Mouse (Mus musculus) cerebellum, adult 18-20 months (tissue): ENCODE measurements around the gene Cep41.

ENCODE experiments used
- DNase-seq, 2 experiments: peaks; one replicate each; pipeline ENCODE4 v3.0.0; 2021

Cep41 gene

DNA sequence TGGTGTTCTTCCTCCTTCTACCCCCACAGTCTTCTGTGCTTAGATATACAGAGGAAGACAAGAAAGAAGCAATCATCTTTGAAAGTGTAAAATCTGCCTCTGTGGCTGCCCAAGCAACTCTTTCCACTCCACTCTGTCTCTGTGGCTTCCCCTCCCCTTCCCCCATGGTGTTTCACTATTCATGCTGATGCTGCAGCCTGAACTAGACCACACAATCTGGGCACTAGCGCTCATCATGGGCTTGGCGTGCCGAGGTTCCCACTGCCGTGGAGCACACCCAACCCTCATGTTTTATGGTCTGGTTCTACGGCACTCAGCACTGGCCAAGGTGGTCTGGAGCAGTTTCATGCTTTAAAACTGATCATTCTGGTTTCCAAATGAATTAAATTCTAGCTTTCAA lies 21.9 kb downstream of the Cep41 start:
- DNase-seq: no peak

DNA sequence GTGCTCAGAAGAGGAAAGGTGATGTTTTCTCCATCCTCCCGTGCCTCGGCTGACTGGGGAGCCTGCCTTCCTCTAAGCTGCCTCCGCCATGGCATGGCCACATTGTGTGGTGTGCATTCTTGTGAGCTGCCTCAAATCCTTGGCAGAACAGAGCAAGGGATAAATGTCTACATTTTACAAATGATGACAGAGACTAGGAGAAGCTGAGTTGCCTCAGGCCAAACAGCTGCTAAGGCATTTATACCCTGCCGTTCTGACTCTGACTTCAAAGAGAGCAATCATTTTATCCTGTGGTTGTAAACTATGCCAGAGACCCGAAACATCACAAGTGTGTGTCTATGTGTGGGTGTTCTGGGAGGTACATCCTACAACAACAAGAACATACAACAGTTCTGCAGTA lies 26.0 kb downstream of the Cep41 start:
- DNase-seq: no peak

DNA sequence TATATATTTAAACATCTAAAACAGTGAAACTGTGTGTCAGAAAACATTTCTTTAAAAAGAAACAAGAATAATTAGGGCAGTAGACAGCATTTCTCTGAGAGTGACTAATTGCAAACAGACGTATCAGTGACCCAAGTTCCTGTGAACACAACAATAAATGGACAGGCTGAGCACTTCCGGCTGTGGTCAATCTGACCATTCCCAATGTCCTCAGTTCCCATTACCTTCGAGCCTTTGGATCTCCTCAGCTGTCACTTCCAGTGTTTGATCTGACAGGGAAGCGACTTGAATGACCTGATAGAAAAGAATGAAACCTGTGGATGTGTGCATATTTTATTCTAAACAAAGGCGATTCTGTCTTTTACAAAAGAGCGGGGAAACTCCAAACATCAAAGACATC lies 27.5 kb downstream of the Cep41 start:
- DNase-seq: no peak

DNA sequence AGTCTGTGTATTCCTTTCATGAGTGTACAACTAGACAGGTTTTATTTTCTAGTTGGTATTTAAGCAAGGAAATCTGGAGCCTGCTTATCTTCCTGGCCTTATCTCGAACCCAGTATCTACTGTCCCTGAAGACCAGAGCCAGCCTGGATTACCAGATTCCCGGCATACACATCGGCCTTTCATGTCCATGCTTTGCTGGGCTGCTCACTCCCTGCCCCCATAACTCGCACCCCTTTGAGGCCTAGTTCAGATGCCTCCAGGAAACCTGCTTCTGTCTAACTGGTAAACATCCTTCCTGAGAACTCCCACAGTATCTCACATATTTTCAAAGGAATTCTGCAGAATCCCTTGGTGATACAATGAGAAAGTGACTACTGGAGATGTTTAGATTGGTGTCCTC lies 28.3 kb downstream of the Cep41 start:
- DNase-seq: no peak

DNA sequence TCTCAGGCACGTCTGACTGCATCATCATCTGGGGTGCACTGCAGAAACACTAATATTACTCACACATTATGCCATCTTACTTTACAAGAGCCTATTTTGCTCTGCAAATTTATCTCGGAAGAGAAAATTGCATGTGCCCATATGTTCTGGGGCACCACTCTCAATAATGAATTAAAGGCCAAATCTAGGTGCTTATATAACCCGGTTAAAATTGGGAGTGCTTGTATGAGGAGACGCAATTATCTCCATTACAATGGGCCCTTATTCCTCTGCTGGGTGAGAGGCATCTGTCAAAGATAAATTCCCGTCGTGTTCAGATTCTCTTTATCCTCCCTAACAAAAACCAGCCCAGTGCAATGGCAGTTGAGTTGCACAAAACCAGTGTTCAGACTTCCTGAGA lies 28.8 kb downstream of the Cep41 start:
- no peak for DNase-seq

DNA sequence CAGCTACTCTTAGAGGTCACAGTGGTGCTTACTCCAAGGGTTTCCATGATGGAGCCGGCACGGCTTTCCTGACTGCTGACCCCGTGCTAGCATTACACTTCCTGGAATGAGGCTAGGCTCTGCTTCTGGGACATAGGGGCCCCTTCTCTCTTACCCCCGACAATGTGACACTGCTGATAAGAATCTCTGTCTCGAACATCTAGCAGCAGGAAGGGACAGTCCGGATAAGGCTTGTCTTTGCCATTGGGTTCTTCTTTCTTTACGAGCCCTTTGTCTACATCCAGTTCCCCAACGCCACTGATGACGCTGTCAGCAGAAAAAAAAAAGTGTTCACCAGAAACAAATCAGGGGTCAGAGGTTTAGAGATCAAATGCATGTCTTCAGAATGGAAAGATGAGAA lies 34.9 kb downstream of the Cep41 start:
- no peak for DNase-seq

DNA sequence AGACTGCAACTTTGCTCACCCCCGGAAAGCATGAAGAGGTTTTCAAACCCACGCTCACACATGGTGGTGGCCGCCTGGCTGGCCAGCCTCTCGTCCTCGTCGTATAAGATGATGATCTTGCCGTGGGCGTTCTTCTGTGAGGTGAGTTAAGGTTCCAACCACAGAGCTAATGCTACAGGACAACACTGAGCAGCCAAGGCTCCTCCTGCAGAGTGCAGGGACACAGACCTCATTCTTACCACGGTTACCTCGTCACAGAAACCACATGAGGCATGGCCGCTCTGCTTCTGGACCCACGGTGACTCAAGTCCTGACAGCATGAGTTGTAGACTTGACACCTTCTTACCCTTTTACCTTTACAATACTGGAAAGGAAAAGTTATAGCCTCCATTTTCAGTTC lies 36.3 kb downstream of the Cep41 start:
- DNase-seq: no peak

DNA sequence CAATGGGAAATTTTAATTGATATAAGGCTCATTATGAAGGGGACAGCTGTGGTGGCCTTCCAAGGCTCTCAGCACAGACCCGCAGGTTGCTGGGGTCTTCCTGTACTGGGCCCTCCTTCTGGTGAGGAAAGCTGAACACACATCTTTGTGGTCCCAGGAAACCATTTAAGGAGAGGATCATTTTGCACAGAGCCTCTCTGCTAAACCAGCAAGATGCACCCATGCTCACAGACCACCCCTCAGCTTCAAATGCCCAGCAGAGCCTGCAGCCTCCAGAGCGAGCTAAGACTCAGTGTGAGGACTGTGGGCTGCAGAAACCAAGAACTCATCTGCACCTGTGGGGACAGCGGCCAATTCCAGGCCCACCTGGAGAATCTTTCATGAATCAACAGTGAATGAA lies 38.6 kb downstream of the Cep41 start:
- no peak for DNase-seq

DNA sequence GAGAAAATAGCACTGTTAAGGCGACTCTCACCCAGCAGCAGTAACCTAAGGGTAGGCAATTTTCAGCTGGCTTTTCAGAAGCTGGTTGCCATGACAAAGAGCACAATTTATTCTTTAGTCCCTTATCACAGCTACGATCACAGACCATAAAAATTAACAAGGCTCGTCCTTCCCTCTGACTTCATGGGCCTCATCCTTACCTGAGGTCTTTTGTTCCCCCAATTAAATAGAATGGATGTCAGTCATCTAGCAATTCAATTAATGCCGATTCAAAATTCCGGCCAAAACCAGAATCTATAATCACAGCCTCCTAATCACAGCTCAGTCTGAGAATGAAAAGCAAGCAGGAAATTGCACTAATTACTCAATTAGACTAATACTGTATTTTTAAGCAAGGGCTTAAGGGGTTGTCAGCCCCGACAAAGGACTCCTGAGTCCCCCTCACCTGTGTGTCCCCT lies 39.1 kb downstream of the Cep41 start:
- no peak for DNase-seq

DNA sequence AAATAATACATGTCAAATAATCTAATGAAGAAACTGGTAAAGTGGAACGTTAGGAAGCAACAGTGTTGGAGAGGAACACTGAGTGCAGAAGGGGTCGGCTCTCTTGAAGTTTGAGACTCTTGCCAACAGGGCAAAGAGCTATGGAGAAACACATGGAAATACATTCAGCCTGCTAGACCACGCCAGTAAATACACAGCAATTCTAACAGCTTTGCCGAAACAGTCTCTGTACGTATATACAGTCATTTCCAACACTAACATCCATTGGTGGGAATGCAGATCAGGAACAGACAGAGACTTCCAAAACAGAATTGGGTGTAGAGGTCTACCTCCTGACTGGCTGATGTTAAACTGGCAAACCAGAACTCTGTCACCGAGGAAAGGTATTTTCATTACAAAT lies 40.0 kb downstream of the Cep41 start:
- no peak for DNase-seq

DNA sequence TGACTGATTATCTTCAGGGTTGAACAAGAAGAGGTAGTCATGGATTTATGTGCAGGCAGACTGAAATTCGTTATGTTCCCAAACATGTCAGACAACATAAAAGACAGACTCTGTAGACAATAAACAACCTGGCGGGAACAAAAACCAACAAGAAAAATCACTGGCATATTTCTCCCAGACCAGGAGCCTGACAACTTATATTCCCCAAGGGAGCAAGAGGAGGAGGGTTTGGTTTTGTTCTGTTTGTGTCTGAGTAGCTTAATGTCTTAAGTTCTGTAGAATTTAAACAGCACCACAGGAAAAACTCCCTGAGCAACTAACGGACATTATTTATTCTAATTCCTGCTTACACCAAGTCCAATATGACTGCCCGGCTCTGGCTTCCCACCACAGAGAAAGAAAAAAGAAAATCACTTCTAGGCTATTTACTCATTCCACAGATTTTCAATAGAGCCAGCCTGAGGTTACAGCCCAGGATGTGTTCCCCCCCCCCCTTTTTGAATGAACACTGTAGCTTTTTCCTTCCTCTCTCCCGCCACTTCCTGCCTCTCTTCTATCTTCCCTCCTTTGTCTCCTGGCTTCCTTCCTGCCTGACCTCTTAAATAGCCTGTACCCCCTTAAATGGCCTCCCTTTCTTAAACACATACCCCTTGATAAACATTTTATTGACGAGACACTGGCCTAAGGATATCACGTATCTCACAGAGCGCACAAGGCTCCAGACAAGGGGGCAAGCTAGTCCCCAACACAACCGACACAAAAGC lies 40.9 kb downstream of the Cep41 start:
- no peak for DNase-seq

DNA sequence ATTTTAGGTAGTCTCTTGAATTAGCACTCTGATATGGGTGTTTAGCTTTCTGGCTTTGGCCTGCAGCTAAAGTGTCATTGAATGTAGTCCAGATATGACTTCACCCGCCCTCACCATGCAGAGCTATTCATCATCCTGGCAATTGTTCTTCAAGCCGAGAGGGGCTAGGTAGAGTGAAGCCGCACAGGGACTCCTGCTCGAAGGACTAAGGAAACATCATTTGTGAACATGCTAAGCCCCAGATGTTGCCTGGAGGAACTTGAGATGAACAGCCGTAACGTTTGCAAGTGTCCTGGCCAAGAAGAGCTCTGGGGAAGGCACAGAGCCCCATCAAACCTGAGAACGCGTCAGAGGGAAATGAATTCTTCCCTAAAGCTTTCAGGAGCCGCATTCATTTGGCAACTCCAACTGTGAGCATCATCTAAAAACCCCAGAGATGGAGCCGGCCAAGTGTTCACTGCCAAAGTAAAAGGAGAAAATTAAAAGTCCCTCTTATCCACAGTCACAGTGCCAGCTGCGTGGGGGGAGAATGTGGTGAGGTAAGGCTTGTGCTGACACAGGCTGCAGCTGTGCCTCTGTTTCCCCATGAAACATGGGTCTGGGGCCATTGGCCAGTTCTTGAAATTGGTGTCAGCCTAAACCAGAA lies 43.8 kb downstream of the Cep41 start:
- DNase-seq: no peak

DNA sequence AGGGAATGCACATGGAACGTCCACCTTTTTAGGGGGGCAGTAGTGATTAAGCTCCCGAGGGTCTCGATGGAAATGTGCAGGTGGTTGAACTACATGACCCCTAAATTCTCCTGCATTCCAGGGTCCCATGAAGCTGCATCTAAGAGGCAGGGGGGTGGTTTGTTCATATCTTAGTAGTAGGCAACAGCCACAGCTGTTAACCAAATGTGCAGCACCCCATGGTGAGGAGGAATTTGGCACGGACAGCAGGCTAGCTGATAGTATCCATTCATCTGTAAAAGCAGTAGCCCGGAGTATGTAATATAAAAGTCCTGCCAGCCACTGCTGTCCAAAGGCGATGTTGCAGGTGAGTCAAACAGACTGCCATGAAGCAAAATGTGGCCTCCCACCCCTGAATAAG lies 48.2 kb downstream of the Cep41 start:
- DNase-seq: no peak

DNA sequence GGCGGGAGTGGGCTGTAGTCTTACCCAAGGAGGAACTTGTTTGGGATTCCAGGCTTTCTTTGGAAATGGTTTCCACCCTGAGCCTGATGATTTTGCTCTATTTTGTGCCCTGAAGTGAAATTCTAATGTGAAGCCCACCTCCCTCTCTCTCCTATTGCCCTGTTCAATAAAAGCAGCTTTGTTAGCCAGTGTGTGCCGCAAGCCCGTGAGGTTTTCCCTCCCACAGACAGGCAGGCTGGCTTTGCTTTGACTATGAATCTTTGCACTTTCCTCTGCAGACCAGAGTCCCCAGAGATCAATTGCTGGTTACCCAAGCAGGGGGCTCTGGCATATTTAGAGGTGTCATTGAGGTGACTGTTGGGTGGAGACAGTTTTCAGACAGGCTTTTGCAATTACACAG lies 49.1 kb downstream of the Cep41 start:
- DNase-seq: no peak

DNA sequence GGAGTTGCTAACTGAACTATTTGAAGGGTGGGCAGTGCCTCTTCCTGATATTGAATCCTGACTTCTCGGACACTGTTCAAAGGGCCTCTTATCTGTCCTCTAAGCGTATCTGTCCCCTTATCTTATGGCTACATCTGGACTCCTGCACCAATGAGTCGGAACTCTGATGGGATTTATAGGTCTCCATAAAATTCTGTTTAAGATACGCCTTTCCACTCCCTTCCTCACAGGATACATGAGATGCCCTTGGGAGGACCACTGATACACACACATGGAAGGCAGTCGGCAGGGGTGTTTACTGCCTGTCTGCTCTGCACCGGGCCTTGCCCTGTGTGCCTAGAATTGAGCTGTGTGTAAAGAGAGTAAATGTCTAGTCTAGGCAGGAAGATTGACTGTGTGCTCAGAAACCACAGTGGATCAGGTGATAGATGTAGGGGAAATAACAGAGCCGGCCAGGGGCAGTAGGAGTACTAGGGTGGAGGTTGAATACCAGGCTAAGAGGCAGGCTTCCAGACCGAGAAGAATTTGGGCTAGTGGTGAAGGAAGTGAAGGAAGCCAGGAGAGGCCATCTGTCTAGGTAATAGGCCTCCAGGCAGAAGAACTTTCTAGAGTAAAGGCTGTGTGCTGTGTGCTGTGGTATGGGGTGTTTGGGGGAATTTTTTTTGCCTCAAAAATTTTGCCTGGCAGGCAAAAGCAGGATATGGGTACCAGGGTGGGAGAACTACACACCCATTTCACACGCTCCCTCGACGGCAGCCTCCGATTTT lies 49.7 kb downstream of the Cep41 start:
- DNase-seq: no peak

DNA sequence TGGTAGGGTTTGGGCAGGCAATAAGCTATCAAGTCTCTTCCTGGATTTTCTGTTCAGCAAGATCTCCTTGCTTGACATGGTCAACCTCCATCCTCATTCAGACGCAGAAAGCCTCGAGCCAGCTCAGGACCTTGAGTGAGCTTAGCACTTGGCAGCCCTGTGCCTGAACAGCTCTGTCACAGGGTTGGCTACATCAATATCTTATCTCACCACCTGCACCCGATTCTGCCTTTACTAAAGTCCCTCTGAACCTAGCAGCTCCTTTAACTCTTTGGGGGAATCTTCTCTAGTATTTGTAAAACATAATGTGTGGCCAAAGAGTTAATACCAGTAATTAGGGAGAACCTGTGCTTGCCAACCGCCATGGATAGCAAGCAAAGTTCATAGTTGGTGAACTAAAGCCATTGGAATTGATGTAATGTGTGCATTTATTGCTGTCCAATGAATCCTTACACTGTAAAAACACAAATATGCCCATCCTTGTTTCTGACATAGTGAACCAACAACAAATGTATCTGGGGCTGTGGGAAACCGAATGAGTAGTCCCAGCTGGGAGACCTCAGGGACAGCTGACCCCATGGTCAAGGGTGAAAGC lies 54.8 kb downstream of the Cep41 start, which contains the start of gene Cpa1:
Cpa1 (plus strand) TSS at position 545 of the 595 bp plus-strand sequence.
- no peak for DNase-seq

DNA sequence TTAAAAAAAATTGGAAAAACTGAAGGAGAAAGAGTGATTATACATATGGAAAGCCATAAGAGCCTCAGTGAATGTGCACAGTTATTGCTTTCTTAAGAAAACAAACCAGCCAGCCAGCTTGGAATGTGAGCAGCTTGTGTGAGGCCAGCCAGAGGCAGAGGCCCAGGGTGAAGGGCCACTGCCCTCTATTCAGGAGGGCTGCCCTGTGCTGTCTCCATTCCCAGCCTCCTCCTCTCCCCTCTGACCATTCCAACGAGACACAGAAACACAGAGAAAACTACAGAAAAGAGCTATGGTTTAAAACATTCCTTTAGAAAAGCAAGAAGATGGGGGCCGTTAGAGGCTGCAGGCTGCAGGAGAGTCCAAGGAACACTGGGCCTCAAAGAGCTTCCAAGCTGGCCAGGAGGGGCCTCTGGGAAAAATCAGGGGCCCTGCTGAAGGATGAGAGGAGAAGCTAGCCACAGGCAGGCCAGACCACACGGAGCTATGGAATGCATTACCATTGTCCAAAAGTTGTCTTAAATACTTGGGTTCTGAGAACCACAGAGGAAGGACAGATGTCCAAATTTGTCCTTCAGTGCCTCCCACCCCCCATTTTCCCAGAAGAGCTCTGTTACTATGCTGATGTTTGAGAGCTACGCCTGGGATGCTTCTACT lies 57.2 kb downstream of the Cep41 start:
- DNase-seq: no peak

DNA sequence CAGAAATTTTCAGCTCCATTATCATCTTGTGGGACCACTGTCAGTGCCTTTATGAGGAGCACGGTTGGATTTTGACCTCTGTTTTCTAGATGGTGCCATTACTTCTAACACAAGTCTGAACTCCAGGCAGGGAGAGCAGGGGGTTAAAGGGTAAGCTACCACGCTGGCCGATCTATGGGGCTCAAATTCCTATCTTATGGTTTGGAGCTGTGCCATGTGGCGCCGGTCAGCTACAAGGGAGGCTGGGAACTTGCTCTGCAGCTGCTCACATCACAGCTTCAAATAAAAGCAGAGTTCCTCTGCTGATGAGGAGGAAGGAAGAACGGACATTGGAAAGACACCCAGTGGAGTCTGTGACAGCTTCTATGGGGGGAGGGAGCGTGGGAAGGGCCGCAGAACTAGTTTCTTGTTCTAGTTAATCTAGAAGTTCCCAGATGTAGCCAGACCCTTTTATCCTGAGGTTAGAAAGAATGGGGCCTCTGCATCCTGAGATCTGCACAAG lies 58.1 kb downstream of the Cep41 start:
- no peak for DNase-seq

DNA sequence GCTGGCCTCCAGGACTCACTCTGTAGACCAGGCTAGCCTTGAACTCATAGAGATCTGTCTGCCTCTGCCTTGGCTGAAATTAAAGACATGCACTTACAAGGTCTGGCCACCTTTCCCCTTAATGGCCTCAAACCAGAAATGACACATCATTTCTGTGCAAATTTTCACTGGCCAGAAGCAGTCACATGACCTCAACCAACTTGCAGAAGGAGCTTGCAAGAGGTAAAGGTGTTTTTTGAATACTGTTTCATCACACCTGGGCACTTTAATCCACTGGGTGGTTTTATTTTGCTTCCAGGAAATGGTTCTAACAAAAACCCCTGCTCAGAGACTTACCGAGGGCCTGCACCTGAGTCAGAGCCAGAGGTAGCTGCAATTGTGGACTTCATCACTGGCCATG lies 63.6 kb downstream of the Cep41 start:
- no peak for DNase-seq

DNA sequence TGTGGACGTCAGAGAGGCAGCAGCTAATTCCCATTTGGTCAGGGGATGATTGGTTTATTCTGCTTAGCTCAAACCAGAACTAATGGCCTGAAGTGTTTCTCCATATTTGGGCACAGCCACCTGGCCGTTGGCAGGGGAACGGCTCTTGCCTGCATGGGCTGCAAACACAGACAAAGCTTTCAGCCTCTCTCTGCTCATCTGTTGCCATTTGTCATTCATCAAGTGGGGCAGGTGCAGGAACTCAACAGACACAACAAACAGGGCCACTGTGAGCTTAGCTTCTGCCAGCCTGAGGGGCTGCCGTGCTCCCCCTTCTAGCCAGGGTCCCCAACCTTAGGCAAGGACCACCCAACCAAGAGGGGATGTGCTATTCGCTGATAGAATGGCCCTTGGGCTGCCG lies 65.4 kb downstream of the Cep41 start:
- DNase-seq: peak; percentile 16 to 23

DNA sequence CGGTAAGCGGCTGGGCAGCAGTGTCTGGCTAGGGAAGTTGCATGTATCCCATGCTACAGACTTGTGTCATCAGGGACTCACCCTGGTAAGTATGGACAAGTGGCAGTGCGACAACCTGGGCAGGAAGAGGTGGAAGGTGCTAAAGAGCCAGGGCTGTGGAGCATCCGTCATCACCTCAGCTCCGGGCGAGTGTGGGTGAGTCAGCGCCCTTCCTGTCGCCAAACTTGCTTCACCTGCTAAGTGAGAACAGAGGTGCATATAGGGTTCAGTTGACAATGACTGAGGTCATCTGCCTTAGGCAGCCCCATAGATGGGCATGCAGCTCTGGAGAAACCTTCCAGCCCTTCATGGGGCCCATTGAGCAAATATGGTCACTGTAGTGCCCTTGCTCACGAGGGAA lies 68.8 kb downstream of the Cep41 start:
- DNase-seq: no peak

DNA sequence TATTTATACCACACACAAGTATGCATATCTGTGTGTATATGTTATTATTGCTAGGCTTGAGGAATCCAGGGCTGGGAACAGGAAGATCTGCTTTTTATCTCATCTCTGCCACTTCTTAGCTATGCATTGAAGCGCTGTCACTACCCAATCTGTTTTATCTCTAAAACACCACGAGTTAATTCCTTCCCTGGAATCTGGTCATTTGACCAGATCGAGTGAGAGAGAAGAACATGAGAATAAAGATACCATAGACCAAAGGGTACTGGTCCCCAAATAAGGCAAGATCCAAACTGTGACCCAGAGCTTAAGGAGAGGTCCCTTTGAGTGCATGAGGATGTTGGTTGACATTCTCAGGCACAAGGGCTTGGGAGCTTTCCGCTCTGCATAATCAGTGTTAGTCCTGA lies 71.6 kb downstream of the Cep41 start:
- no peak for DNase-seq

DNA sequence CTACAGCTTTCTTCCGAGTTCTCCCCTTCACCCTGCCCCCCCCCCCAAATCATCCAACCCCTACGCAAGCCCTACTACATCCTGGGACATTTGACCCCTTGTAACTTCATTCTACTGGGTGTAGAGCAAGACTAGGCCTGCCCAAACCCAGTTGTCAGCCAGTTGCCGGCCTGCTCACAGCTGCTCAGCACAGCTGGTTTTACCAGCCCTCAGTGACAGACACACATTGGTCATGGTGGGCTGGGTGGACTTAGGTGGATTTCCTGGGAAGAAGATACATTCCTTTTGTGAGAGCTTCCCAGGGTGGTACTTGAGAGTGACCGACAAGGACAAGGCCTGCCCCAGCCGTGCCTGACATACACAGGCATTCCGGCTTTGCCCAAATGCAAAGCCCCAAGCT lies 72.6 kb downstream of the Cep41 start:
- no peak for DNase-seq
